Mouse (Mus musculus) thymus, adult 2 months (tissue): Measurements from ENCODE around the gene Ssx2ip.

Source experiments
- CTCF ChIP-seq: fragments of 200-500 bp; IDR thresholded peaks from 2 replicates; pipeline ENCODE4 v1.5.1; 2012; ENCODE audit warnings: mild to moderate bottlenecking, control low read depth, low read length, moderate library complexity, borderline replicate concordance; ENCODE audit not compliant: control insufficient read depth, poor library complexity, insufficient read depth; ENCODE audit errors: extremely low read depth
- POLR2A ChIP-seq: fragments of 200-500 bp; IDR thresholded peaks from 2 replicates; pipeline ENCODE4 v1.6.1; 2012; ENCODE audit warnings: mild to moderate bottlenecking, low read length, control low read depth, moderate library complexity; ENCODE audit not compliant: control insufficient read depth, poor library complexity, insufficient read depth; ENCODE audit errors: extremely low read depth

DNA sequence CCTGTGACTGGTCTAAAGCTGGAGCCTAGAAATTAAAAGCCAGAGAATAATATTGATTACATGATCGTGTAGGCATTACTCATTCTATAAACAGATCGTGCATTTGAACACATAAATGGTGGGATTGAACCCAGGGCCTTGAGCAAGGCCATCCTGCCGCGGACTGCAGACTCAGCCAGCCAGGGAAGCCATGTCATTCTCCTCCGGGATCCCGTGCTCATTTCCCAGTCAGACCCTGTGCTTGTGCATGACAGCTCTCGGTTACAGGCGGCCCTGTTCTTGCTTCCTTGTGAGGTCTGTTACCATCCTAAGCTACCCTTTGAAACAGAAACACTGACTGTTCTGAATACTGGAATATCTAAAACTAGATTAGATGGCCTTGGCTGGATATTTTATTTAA is 30.2 kb downstream of the Ssx2ip start:
- TF ChIP-seq CTCF (no peak), POLR2A (no peak)
